Mouse (Mus musculus): ENCODE results near the gene Gm49320.

DNA sequence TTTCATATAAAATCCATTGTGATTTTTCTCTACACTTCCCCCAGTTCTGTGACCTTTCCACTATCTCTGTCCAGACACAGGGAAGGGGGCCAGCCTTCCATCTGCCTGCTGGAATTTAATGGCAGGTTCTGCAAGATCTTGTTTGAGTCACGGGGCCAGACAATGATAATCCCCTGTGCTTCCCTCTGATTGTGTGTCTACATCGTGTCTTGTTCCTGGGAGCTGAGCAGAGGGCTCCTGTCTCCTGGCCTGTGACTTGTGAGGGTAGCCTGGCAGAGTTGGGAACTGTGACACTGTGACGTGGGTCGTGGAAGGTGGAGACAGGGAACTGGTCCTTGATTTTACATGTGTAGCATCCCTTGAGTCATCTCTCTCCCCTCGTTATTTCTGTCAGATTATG is 8.9 kb upstream of the Gm49320 start:
- no peak for TF ChIP-seq GATA1 (IDR thresholded peaks at IDR 0.05; ENCODE audit: borderline replicate concordance, low read length)
- TF ChIP-seq CTCF (IDR thresholded peaks at IDR 0.05; ENCODE audit: low read depth, low read length), result no peak
- no peak for TF ChIP-seq TAL1 (conservative IDR thresholded peaks at IDR 0.05; ENCODE audit: low read depth, low read length)
